Mouse (Mus musculus) megakaryocyte, embryonic 14.5 days (primary cell): Measurements from ENCODE around the gene Sult5a1.

Experiments
- FLI1 ChIP-seq: IDR thresholded peaks from 2 replicates; pipeline ENCODE4 v1.6.1; 2012; ENCODE audit warnings: low read length, inconsistent platforms, mixed read lengths
- GATA1 ChIP-seq: IDR thresholded peaks from 3 replicates; pipeline ENCODE4 v1.6.1; 2012; ENCODE audit warnings: mixed read lengths, low read length, inconsistent platforms, borderline replicate concordance

DNA sequence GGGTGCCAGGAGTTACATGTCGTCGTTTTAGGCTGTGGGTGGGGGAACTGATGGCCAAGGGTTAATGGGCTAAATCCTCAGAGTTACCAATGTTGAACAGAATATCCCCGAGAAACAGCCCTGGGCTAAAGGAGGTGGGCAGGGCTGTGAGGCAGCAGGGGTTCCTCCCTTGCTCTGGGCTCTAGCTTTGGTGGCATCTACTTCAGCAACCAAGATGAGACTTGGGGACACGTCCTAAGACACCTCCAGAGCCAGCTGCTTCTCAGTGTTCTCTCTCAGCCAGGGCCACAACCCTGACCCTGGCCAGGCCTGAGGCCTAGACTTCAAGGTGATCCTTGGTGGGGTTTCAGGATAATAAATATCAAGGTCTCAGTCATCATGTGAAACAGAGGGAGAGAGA lies 19.4 kb downstream of the Sult5a1 start:
- TF ChIP-seq GATA1 (no peak), FLI1 (no peak)
